Mouse (Mus musculus): Measurements from ENCODE around the gene Fam3a.

- no peak for TF ChIP-seq CTCF (conservative IDR thresholded peaks at IDR 0.05 in 1 of 2, IDR thresholded peaks at IDR 0.05 in 1 of 2; ENCODE audit: low read depth in 2 of 2, low read length in 2 of 2)
- TF ChIP-seq BHLHE40 (IDR thresholded peaks at IDR 0.05; ENCODE audit: low read depth, low read length): no peak
- TF ChIP-seq MAX (IDR thresholded peaks at IDR 0.05; ENCODE audit: low read length): no peak
- no peak for TF ChIP-seq POLR2A (IDR thresholded peaks at IDR 0.05; ENCODE audit: low read depth, low read length)
- TF ChIP-seq MYC (IDR thresholded peaks at IDR 0.05; ENCODE audit: low read depth, low read length): no peak
- TF ChIP-seq HCFC1 (IDR thresholded peaks at IDR 0.05; ENCODE audit: low read depth, low read length): no peak
- no peak for TF ChIP-seq TBP (conservative IDR thresholded peaks at IDR 0.05; ENCODE audit: low read depth, low read length)
- TF ChIP-seq EP300 (IDR thresholded peaks at IDR 0.05; ENCODE audit: low read length): no peak
- TF ChIP-seq ELF1 (IDR thresholded peaks at IDR 0.05; ENCODE audit: low read depth, low read length): no peak
- TF ChIP-seq MAFK (IDR thresholded peaks at IDR 0.05; ENCODE audit: insufficient replicate concordance, low read length): no peak
These were observed 7.1 kb upstream of the Fam3a start for GRCm38 (mm10) chrX:74400136-74400535.

Data from CH12.LX (cell line).